Mouse (Mus musculus) cerebellum, postnatal 36 days (tissue): ENCODE measurements around the gene Mageb3.
"Not testable (repeated sequence)": the region's sequence is repeated elsewhere in the genome, so short reads cannot be mapped to it uniquely, and the experiment has no call there.

Experiments
- DNase-seq, 2 experiments: peaks; one replicate each; pipeline ENCODE4 v3.0.0; 2021 to 2022; ENCODE audit warnings: mixed read lengths in 2 of 2

Gene Mageb3

GRCm38 (mm10) chr2:121955765-121956223, at the start of gene Mageb3, which contains the start of gene Ctdspl2:
TSS of gene Mageb3 (minus strand) at chr2:121956092.
TSS of gene Ctdspl2 (plus strand) at chr2:121956001.
- DNase-seq: peak; percentile 94 to 97

- no peak for DNase-seq
These were observed 39.8 kb upstream of the Mageb3 start for GRCm38 (mm10) chr2:121995738-121996137.

- no peak for DNase-seq
These were observed 1.4 kb upstream of the Mageb3 start for GRCm38 (mm10) chr2:121957216-121957792.

- DNase-seq: peak; percentile 95 to 97
These were observed 529 bp upstream of the Mageb3 start for GRCm38 (mm10) chr2:121956224-121957018.

GRCm38 (mm10) chr2:121954971-121955656, 778 bp downstream of the Mageb3 start:
- DNase-seq: peak in 1 of 2 experiments; percentile 6

GRCm38 (mm10) chr2:121943364-121943763, 12.5 kb downstream of the Mageb3 start:
- no peak for DNase-seq

- DNase-seq: not testable (repeated sequence)
These were observed 18.3 kb downstream of the Mageb3 start for GRCm38 (mm10) chr2:121937624-121938023.

GRCm38 (mm10) chr2:121916047-121916970, 39.6 kb downstream of the Mageb3 start:
- DNase-seq: no peak

- DNase-seq: no peak
These were observed 45.9 kb downstream of the Mageb3 start for GRCm38 (mm10) chr2:121909975-121910374.
